Mouse (Mus musculus) adrenal gland, postnatal 25 days (tissue): ENCODE data around the gene Gm45799. TPM values are rescaled to one million over a fixed set of nuclear protein-coding genes. Genes with fewer than 3 reads are reported as not detected.

Source experiments
- DNase-seq: peaks from one replicate; pipeline ENCODE4 v3.0.0; 2021; ENCODE audit warnings: mixed read lengths
- long read RNA-seq: library from polyadenylated mRNA; stranded (forward); transcript quantifications from one replicate; pipeline ENCODE4 v2.0.0, GENCODE M21; 2021
- total RNA-seq: library from RNA; stranded (reverse); gene quantifications from 2 replicates; pipeline ENCODE4 v1.2.3, GENCODE M21; 2021

Gm45799 gene
- total RNA-seq = 10.0 and 14.0 TPM in 2 replicates
- long read RNA-seq, partial matches to known transcripts = 1 of 7 reads
- long read RNA-seq, other reads (novel, unspliced or antisense) = 6 of 7 reads

GRCm38 (mm10) chr7:105640233-105640893, at the start of gene Gm45799, which contains the start of gene Arfip2:
TSS of gene Gm45799 (plus strand) at chr7:105640552.
TSS of gene Arfip2 (minus strand) at chr7:105640416.
- peak; percentile 89 for DNase-seq

GRCm38 (mm10) chr7:105602860-105603623, 37.3 kb upstream of the Gm45799 start:
- DNase-seq = peak; percentile 74

- no peak for DNase-seq
These were observed 31.9 kb upstream of the Gm45799 start for GRCm38 (mm10) chr7:105608467-105608866.

- DNase-seq = no peak
These were observed 28.6 kb upstream of the Gm45799 start for GRCm38 (mm10) chr7:105611767-105612166.

- DNase-seq = no peak
These were observed 26.0 kb upstream of the Gm45799 start for GRCm38 (mm10) chr7:105614400-105614799.

DNA sequence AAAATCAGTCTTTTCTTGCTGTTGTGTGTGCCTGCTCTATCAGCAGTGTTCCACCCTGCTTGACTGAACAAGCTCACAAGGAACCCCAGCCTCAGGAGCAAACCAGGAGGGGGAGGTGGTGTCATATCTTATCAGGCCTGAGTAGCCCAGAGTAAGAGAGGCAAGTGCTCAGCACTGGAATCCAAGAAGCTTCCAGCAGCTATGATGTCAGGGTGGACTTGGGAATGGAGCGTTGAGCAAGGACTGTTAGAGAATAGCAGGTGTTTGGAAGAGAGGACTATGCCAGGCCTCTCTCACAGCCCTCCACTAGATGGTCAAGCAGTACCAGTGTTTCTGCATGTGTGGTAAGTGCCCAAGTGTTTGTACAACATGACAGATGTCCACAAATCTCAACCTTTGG, 24.6 kb upstream of the Gm45799 start:
- DNase-seq = no peak

DNA sequence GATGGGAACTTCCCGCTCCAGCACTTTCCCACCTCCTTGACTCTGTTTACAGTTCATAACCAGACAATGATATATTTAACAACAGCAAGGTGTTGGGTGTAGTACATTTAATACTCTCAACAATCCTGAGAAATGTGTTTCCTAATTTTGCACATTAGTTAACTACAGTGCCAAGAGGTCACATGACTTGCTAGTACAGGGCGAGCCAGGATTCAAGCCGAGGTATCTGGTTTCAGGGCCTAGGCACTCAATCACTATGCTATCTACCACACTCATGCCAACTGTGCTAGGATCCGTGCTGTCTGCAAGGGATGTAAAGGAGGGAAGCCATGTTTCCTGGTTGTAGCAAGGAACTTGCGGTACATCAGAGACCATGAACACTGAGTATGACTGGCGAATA, 23.8 kb upstream of the Gm45799 start:
- DNase-seq = no peak

DNA sequence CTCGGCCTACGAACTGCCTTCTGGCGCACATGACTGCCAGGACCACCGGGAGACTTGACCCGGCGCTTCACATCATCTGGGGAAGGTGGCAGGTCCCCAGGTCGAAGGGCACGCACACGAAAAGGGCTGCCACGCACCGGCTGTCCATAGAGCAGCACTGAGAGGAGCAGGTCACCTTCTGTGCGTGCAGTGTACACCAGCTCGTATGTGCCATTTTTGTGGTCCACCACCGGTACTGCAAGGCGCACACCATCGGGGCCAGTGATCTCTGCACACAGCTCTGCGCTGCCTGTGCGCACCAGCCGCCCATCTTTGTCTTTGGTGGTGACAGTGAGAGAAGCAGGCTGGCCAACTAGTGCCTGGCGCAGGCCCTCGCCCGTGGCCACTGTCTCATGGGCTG, 22.5 kb upstream of the Gm45799 start:
- no peak for DNase-seq

DNA sequence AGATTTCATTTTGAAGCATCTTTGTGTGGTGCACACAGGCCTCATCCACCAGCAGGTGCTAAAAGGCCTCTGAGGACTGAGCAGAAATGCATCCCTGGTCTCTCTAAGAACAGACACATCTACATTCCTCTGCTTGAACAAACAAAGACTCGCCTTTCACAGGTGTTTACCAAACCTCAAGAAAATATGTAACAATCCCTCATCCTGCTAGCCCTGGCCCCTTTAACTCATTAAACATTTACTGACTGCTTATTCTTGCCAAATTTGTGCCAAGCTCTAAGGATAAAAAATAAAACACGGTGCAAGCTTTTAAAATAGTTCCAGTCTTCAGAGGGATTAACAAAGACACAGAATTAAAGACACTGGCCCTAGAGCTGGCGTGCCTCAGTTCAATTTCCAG, 20.7 kb upstream of the Gm45799 start:
- no peak for DNase-seq

- no peak for DNase-seq
These were observed 19.3 kb upstream of the Gm45799 start for GRCm38 (mm10) chr7:105621053-105621452.

DNA sequence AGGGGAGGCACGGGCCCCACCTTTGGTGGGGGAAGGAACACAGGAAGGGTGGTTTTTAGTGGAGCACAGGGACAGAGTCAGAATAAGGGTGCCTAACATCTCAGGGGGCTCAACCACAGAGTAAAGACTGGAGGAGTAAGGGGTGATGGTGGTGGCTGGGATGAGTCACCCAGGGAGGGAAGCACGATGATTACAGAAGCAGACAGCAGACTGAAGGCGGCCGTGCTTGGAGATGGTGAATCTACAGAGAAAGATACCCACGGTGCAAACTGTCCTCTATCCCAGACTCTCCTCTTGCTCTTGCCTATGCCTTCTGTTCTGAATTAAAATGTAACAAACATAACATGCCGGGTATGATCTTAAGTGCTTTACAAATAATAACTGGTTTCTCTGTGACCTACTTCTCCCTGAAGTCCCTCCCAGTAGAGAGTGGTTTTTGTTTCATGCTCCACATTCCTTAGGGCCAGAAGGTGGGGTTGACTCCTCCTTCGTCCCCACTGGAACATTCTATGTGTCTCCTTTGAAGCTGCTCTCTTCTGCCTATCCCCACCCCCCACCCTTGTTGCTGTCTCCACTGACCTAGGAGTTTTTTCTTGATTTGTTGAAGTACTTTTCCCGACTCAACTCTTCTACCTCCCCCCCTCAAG, 18.6 kb upstream of the Gm45799 start:
- no peak for DNase-seq

GRCm38 (mm10) chr7:105625397-105625796, 15.0 kb upstream of the Gm45799 start:
- DNase-seq = no peak

DNA sequence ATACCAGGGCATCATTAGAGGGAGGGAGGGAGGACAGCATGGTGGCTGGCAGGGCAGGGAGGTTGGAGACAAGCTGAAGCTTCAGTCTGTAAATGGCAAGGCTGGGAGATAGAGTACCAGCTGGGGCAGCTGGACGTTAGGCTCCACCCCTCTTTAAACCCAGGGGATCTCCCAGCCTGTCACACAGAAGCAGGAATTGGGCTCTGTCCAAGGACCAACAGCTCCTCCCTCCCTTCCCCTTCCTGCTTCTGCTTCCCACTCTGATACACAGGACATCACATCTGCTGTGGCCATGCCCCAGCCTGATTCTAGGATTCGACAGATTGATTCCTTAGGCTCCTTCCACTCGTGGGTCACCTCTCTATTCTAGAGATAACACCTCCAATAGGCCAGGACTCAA, 11.7 kb upstream of the Gm45799 start:
- DNase-seq = peak; percentile 44

DNA sequence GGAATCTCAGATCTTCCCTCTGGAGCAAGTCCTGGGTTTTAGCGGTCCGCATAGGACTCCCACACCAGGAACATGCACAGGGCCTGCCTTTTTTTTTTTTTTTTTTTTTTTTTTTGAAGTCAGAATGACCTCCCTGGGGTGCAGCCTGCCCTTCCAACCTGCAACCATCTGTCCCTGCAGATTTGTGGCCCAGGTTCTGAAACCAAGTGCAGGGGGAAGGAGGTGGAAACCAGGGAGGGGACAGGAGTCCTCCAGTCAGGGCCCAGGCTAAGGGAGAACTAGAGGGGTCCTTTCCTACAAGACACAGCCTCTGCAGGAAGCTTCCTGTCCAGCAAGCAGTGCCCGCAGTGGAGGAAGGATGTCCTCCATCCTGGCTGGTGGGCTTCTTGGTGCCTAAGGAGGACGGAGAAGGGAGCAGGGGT, 7.8 kb upstream of the Gm45799 start:
- DNase-seq = no peak

GRCm38 (mm10) chr7:105633127-105633800, 7.1 kb upstream of the Gm45799 start, which contains the start of gene Trim3:
TSS of gene Trim3 (minus strand) at chr7:105633571.
- DNase-seq = peak; percentile 98

DNA sequence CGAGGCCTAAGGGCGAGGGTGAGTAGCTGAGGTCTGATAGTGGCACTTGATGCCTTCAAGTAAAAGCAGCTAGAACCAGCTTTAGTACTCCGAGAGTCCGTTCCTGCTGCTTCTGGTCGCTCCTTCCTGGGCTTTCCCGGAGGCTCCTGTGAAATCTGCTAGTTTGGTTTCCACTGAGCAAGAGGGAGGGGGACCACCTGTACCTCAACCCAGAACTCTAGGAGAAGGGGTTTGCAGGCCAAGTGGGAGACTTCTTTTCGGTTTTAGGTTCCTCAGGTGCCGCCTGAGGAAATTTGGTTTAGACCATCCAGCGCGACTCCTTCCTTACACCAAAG, 6.6 kb upstream of the Gm45799 start:
- no peak for DNase-seq

- DNase-seq = no peak
These were observed 6.0 kb upstream of the Gm45799 start for GRCm38 (mm10) chr7:105634272-105634920.

DNA sequence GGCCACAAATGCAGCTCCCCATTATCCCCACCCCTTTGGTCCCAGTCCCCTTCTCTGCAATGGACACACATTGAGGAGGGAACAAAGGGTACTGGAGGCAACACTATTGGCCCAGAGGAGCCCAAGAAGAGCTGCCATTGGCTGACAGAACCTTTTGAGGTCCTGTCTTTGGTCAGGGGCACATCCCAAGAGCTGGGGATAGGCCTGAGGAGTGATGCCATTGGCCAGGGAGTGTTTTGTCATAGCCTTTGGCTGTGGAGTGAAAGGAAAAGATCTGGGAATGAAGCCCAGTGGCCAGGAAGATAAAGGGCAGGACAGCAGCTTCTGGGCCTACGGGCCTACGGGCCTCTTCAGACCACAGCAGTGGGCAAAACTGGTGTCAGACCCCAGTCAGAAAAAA, 4.6 kb upstream of the Gm45799 start:
- DNase-seq = no peak

GRCm38 (mm10) chr7:105638776-105639175, 1.6 kb upstream of the Gm45799 start:
- DNase-seq = no peak

- DNase-seq = no peak
These were observed 1.0 kb upstream of the Gm45799 start for GRCm38 (mm10) chr7:105639304-105639703.

DNA sequence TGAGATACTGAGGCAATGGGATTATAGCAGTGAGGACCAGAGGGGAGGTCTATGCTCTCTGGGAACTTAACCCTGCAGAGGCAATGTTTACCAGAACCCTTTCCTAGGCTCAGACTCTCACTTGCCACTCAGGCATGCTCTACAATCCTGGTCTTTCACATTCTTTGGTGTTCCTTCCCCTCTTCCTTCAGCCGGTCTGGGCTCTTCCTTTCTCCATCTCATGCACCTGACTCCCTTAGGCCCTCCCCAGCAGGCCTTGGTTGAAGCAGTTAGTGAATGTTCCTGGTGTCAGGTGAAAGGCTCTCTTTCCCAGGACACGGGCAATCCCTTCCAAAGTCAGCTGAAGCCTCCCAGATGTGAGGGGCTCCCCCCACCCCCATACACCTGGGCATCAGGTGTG, 596 bp upstream of the Gm45799 start, which contains the start of gene Timm10b:
Gene Timm10b, plus strand, starts transcription at position 301 of the 400 bp plus-strand sequence.
- DNase-seq = no peak

- peak; percentile 32 for DNase-seq
These were observed 523 bp downstream of the Gm45799 start for GRCm38 (mm10) chr7:105640894-105641255.
